Mouse (Mus musculus) spleen, adult 12 weeks (tissue): ENCODE data around the gene Slco1c1.

Source experiments
- DNase-seq: peaks from one replicate; pipeline ENCODE4 v3.0.0; 2022; ENCODE audit warnings: low spot score

Slco1c1 gene

DNA sequence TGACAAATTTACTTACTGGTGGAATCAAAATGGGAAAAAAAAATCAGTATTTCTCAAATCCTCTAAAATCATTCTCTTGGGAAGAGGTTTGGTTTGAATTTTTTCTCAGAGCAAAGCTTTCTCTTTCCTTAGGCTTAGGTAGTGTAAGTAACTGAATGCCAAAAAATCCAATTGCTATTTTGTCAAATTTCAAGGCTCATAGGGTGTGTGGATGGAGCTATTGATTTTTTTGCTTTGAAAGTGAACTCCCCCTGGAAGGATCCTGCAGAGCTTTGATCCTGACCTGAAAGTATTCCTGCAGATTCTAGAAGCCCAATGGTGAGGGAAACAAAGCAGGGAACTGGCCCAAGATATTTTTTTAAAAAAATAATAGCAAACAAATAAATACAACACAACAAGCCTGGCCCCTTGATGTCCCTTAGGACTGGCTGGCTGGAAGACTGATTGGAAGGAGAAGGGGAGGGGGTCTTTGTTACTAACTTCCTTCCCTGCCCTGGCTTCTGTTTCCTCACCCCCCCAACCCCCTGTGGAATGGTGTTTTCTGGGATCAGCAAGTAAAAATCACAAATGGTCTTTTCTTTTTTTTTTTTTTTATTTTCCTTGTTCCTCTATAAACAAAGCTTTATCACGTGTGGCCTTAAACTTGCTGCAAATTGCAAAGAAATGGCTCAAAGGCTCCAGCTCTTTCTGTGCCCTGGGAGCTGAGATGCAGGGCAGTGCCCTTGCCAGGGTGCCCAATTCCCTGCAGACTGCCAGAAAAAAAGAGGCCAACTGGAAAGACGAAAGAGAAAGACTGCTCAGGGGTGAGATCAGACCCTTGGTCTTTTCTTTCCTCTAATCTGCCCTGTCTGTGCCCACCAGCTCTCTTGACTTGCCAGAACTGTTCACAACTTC lies at the start of gene Slco1c1:
Gene Slco1c1 (plus strand): TSS at position 622 of the 894 bp plus-strand sequence.
- DNase-seq, result no peak

DNA sequence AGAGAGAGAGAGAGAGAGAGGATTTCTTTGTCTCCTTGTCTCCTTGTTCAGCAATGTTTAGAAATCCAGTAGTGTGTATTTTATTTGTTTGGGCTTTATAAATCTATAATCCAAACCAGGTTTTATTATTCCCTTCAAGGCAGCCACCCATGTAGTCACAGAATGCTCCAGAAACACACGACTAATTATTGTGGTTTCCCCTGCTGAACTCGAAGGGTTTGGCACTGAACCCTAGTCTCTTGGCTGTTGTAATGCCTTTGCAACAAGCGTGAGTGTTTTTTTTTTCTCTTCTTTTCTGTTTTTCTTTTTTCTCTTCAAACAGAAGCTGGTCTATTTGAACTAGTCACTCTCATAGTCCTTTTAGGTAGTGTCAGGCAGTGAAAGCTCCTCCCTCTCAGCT lies 49.5 kb upstream of the Slco1c1 start:
- no peak for DNase-seq

- no peak for DNase-seq
These were observed 38.7 kb upstream of the Slco1c1 start for GRCm38 (mm10) chr6:141485302-141486021.

DNA sequence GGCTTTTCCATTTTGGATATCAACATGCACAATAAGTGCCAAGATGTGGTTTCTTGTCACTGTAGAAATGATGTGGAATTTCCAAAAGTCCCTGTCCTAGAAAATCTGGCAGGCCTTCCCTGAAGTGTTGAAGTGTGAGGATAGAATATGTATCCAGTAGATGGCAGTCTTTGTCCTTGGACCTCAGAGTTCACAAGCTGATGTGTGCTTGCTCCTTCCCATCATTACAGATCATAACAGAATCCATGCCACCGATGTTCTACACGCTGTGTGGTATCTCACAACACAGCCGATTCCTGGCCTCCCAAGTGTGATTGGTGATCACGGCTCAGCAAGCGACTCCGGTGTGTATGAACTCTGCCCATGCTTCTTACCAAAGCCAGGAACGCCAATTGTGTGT lies 36.9 kb upstream of the Slco1c1 start:
- DNase-seq, result no peak

DNA sequence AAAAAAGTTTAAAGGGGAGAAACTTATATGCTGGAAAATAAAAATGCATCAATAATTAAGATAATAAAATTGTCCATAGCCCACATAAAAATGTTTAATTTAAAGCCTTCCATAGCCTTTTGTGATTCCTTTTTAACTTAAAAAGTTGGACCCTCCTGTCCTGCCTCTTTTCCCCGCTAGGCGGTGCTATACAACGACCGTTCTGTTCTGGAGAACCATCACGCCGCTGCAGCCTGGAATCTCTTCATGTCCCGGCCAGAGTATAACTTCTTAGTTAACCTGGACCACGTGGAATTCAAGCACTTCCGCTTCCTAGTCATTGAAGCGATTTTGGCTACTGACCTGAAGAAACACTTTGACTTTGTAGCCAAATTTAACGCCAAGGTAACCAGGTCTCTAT lies 35.5 kb upstream of the Slco1c1 start:
- no peak for DNase-seq

- no peak for DNase-seq
These were observed 29.3 kb upstream of the Slco1c1 start for GRCm38 (mm10) chr6:141494909-141495308.

GRCm38 (mm10) chr6:141495634-141496418 lies 28.3 kb upstream of the Slco1c1 start:
- DNase-seq, result no peak

GRCm38 (mm10) chr6:141499511-141499910 lies 24.7 kb upstream of the Slco1c1 start:
- DNase-seq, result no peak

DNA sequence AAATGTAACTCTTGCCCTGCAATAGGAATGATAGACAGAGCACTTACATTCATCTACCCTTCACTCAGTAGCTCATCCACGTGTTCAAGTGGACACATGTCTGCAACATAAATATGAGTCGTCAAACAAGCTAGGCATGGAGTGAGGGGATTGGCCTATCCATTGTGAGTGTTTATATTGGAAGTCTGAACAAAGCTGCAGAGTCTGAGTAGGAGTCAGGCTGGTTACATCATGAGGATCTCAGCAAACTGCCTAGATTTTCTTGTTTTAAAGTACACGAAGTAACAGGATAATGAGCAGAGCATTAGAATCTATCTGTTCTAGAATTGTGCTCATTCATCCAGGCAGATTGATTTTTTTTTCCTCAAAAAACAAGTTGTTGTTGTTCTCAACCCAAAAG lies 23.0 kb upstream of the Slco1c1 start:
- DNase-seq, result no peak

DNA sequence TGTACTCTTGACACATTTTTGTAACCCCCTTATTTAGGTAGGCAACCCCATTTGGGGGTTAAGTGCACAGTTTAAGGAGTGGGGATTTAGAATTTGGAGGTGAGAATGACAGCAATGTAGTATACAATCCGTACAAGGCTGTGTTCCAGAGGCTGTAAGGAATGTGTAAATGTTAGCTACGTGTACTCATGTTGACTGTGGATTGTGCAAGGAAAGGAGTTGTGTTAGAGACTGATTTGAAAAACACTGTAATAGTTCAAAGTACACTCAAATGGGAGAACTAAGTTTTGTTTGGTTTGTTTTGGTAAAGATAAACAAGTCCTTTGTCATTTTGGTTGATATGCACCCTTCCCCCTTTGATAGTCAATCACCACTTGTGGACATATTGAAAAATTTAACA lies 1.6 kb upstream of the Slco1c1 start:
- DNase-seq, result no peak

DNA sequence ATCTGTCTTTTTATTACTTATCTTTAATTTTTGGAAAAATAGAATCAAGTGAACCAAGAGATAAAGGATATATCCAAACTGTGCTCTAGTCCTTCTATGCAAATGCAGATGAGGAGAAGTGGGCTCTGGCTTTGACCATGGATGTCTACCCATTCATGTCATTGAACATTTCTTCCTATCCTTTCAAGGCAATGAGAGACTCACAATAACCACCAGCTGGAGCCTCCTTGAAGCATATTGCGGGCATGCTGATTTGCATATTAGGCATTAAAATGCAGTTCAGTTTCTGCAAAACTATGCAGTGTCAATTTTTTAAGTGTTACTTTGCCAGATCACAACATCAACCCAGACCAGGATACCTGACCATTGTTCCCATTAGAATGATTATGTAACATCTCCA lies 1.6 kb downstream of the Slco1c1 start:
- DNase-seq, result no peak

DNA sequence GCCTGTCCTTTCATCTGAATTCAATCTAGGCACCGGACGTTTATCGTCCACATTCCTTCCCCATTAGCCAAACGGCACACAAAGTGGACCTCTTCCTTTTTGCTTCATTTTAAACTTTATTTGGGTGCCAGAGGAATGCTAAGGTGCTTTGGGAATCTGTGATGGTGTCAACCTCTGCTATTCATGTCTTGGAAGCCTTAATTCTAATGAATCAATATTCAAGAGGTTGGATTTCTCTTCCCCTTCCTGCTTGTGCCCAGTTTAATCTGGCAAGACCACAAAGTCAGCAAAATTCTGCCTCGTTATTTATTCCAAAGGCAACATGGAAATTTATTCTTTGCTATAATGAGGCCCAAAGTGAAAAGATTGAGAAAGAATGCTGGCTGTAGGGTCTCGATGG lies 6.7 kb downstream of the Slco1c1 start:
- no peak for DNase-seq

DNA sequence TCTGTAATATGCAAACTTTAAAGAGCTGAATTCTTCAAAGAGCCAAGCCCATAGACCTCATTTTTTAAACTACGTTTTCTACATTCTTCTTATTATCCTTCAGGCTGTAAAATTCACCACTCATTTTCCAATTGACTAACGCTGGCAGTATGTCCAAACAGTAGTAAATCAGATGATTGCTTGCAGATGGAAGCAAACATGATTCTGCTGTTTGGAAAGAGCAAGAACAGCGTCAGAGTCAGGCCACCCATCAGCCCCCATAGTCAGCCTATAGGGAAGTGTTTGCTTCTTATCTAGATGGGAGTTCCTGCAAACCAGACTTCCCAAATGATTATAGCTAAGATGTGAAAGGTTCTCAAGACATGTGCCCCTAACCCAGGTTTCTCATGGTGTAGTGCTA lies 13.1 kb downstream of the Slco1c1 start:
- no peak for DNase-seq

- no peak for DNase-seq
These were observed 17.0 kb downstream of the Slco1c1 start for GRCm38 (mm10) chr6:141541136-141541535.

- no peak for DNase-seq
These were observed 19.2 kb downstream of the Slco1c1 start for GRCm38 (mm10) chr6:141543344-141543743.

GRCm38 (mm10) chr6:141558118-141558517 lies 34.0 kb downstream of the Slco1c1 start:
- no peak for DNase-seq

DNA sequence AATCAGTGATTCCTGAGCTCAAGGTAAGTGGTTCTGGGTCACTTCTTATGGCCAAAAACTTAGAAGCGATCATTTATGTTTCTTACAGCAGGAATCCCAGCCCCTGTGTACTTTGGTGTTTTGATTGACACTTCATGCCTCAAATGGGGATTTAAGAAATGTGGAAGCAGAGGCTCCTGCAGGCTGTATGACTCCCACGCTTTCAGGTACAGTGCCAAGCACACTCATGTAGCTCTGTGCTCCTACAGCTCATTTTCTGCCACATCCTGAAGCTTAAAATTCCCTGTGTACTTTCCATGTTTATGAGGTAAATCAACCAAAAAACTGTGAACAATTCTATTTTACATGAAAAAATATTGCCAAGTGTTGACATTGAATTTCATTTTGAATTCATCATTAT lies 43.2 kb downstream of the Slco1c1 start:
- DNase-seq, result no peak

- DNase-seq, result no peak
These were observed 43.8 kb downstream of the Slco1c1 start for GRCm38 (mm10) chr6:141567852-141568558.

- DNase-seq, result no peak
These were observed 44.4 kb downstream of the Slco1c1 start for GRCm38 (mm10) chr6:141568559-141568946.

DNA sequence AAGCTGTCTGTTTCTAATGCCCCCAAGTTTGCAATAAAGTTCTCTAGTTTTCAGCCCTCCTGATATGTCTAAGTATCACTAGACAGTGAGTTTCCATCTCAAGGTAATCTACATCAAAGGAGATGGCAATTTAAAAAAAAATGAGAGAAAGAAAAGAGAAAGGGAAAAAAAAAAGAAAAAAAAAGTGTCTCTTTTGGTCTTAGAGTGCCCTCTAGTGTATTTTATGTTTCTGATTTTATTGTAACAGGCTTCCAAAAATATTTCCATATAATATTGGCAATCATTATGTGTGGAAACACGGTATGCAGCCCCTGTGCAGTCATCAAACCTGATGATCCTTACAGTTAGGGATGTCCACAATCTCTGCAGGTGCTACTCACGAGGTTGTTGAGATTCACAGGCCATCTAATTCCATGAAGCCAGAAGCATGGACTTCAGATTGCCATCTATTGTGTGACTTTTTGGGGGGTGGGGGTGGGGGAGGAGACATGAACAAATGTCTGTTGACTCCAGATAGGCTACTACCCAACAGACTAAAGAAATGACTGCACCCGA lies 52.6 kb downstream of the Slco1c1 start:
- no peak for DNase-seq

DNA sequence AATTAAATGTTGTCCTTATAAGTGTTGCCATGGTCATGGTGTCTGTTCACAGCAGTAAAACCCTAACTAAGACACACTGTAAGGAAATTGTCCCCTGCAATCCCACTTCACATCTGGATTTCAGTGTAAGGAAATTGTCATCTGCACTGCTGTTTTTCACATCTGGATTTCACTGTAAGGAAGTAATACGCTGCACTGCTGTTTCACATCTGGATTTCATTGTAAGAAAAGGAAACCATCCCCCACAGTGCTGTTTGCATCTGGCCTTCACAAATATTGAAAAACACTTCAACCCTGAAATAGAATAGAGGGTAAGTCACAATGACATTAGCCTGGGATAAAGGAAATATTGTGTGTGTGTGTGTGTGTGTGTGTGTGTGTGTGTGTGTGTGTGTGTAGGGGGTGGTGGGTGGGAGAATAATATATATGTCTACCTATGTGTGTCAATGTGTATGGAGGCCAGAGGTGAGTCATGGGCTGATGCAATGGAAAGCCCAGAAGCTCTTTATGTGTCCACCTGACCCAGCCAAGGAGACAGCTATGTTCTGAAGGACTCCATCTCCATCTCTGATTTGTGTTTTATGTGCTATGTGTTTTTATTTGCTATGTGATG lies 60.7 kb downstream of the Slco1c1 start:
- DNase-seq, result no peak
